Mouse (Mus musculus): ENCODE results near the gene Kif26a.

- no peak for TF ChIP-seq CTCF (IDR thresholded peaks at IDR 0.05; ENCODE audit: control insufficient read depth, insufficient read depth, low read length)
- no peak for TF ChIP-seq POLR2A (IDR thresholded peaks at IDR 0.05; ENCODE audit: borderline replicate concordance, control insufficient read depth, low read depth, low read length)
These were observed 80.2 kb downstream of the Kif26a start for GRCm38 (mm10) chr12:112226238-112226637.

Data from bone marrow, adult 2 months (tissue).